Mouse (Mus musculus): ENCODE results near the gene Tek.

- TF ChIP-seq CTCF (IDR thresholded peaks at IDR 0.05; ENCODE audit: insufficient read depth, low read depth, low read length) = no peak
- no peak for TF ChIP-seq POLR2A (IDR thresholded peaks at IDR 0.05; ENCODE audit: insufficient read depth, low read depth, low read length)
These were observed 162.7 kb downstream of the Tek start for GRCm38 (mm10) chr4:94901780-94902179.

All from olfactory bulb, adult 2 months (tissue).